Mouse (Mus musculus) brain, embryonic 14.5 days (tissue): ENCODE results near the gene Prdm16.

ENCODE experiments used
- CTCF ChIP-seq: fragments of 200-500 bp; IDR thresholded peaks from 2 replicates; pipeline ENCODE4 v1.5.1; 2012; ENCODE audit warnings: inconsistent platforms, mild to moderate bottlenecking, moderate library complexity, borderline replicate concordance; ENCODE audit not compliant: insufficient read depth, insufficient read length; ENCODE audit errors: extremely low read depth
- POLR2A ChIP-seq: fragments of 200-500 bp; IDR thresholded peaks from 2 replicates; pipeline ENCODE4 v1.6.1; 2012; ENCODE audit warnings: mild to moderate bottlenecking, inconsistent platforms, borderline replicate concordance; ENCODE audit not compliant: poor library complexity, insufficient read depth, insufficient read length, severe bottlenecking; ENCODE audit errors: extremely low read depth

DNA sequence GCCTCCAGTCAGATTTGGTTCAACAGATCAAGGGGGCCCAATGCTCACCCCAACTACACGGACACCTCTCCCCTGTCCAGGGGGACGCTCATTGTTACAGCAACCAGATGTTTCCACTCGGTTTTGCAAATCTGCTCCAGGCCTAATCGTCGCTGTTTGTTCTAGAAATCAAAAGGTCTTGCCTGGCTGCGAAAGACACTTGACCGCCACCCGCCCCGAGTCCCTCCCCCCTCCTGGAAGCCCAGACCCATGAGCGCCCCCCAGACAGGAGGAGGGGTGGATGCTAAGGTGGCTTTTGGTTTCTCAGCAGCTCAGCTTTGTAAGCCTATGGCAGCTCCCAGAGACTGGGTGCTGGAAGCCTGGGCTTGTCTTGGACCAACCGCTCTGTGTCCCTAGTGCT is 68.7 kb downstream of the Prdm16 start:
- TF ChIP-seq CTCF, result no peak
- no peak for TF ChIP-seq POLR2A
